Mouse (Mus musculus): Measurements from ENCODE around the gene Klc3. TPM values are rescaled to one million over a fixed set of nuclear protein-coding genes. Genes with fewer than 3 reads are reported as not detected.

Gene Klc3
- 6.5 and 7.5 TPM in 2 replicates for polyA plus RNA-seq (2014; fragmentation: Nextera tagmentation; extraction: Ambion mirVana)

GRCm38 (mm10) chr7:19403731-19404296 is at the start of gene Klc3:
TSS of gene Klc3 (minus strand) at chr7:19404104.
- ATAC-seq (ENCODE audit: insufficient read depth) = peak; percentile 54
- under 1% methylated on average over 62 of the region's 62 CpGs for WGBS
- Histone ChIP-seq H3K4me3 (ENCODE audit: low read depth, low read length) (peak within 1 kb of the TSS; percentile 59), H3K36me3 (ENCODE audit: insufficient read depth) (no peaks in the 10 kb centered on the region), H3K9ac (peak within 1 kb of the TSS; percentile 49), H3K9me3 (ENCODE audit: low read depth, low read length) (peaks cover 4% of the 10 kb centered on the region; the same call in 1 of the 2 replicates), H3K4me2 (peak within 1 kb of the TSS; percentile 96), H3K27ac (ENCODE audit: low read depth) (no peak within 1 kb of the TSS), H3K27me3 (ENCODE audit: insufficient read depth, low read length) (peaks cover 38% of the 10 kb centered on the region), H3K4me1 (ENCODE audit: insufficient read depth) (no peaks in the 10 kb centered on the region)
- TF ChIP-seq CTCF (IDR thresholded peaks at IDR 0.05; ENCODE audit: low read depth) = no peak
- peak; percentile 81 for DNase-seq

DNA sequence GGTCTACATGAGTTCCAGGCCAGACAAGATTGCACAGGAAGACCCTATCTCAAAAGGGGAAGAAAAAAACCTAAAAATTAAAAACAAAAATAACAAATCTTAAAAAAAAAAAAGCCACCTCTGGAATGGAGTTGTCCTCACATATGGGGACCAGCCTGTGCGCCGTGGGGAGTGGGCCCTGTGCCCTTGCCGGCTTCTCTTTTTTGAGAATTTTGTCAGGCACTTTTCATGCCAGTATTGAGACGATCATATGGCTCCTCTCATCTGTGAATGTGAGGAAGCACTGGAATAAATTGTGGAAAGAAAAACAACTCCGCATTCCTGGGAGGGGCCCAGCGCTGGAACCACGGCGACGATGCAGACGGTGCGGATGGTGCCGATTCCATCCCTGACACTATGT is 45.3 kb upstream of the Klc3 start:
- Histone ChIP-seq H3K4me1 (ENCODE audit: insufficient read depth) (no peaks in the 10 kb centered on the region), H3K4me2 (no peak overlapping the region), H3K9me3 (ENCODE audit: low read depth, low read length) (no peaks in the 10 kb centered on the region), H3K36me3 (ENCODE audit: insufficient read depth) (peaks cover 76% of the 10 kb centered on the region), H3K27me3 (ENCODE audit: insufficient read depth, low read length) (no peaks in the 10 kb centered on the region), H3K9ac (no peak overlapping the region), H3K4me3 (ENCODE audit: low read depth, low read length) (no peak overlapping the region), H3K27ac (ENCODE audit: low read depth) (no peak overlapping the region)
- ATAC-seq (ENCODE audit: insufficient read depth) = no peak
- DNase-seq = no peak
- no peak for TF ChIP-seq CTCF (IDR thresholded peaks at IDR 0.05; ENCODE audit: low read depth)
- 72% methylated on average over 12 of the region's 12 CpGs for WGBS

- Histone ChIP-seq H3K27ac (ENCODE audit: low read depth) (no peak overlapping the region), H3K36me3 (ENCODE audit: insufficient read depth) (peaks cover 83% of the 10 kb centered on the region), H3K27me3 (ENCODE audit: insufficient read depth, low read length) (no peaks in the 10 kb centered on the region), H3K9me3 (ENCODE audit: low read depth, low read length) (no peaks in the 10 kb centered on the region), H3K4me2 (no peak overlapping the region), H3K4me3 (ENCODE audit: low read depth, low read length) (no peak overlapping the region), H3K9ac (no peak overlapping the region), H3K4me1 (ENCODE audit: insufficient read depth) (no peaks in the 10 kb centered on the region)
- WGBS = 90% methylated on average over 16 of the region's 16 CpGs
- ATAC-seq (ENCODE audit: insufficient read depth) (no peak), DNase-seq (no peak)
- no peak for TF ChIP-seq CTCF (IDR thresholded peaks at IDR 0.05; ENCODE audit: low read depth)
Observed at GRCm38 (mm10) chr7:19447689-19448088, 43.8 kb upstream of the Klc3 start.

DNA sequence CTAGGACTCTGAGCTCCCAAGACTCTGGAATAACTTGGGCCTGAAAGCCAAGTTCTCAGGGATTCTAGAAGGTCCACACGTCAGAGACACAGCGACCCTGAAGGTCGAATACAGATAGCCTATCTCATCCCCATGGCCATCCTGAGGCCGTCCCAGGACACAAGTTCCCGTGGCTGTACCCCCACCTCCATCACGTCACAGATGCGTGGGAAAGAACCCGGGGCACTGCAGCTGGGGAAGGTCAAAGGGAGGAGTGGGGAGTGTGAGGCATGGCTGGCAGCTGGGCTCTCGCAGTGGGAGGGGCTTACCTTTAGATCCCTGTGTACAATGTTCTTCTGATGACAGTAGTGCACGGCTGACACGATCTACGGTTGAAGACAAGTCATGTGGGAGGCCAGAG is 40.9 kb upstream of the Klc3 start:
- peaks cover 87% of the 10 kb centered on the region for H3K36me3 ChIP-seq (ENCODE audit: insufficient read depth)
- no peak overlapping the region for H3K9ac ChIP-seq
- no peak for DNase-seq
- no peaks in the 10 kb centered on the region for H3K9me3 ChIP-seq (ENCODE audit: low read depth, low read length)
- H3K4me2 ChIP-seq = no peak overlapping the region
- TF ChIP-seq CTCF (IDR thresholded peaks at IDR 0.05; ENCODE audit: low read depth) = no peak
- 71% methylated on average over 12 of the region's 12 CpGs for WGBS
- no peaks in the 10 kb centered on the region for H3K27me3 ChIP-seq (ENCODE audit: insufficient read depth, low read length)
- H3K4me1 ChIP-seq (ENCODE audit: insufficient read depth) = no peaks in the 10 kb centered on the region
- H3K27ac ChIP-seq (ENCODE audit: low read depth) = no peak overlapping the region
- ATAC-seq (ENCODE audit: insufficient read depth) = no peak
- no peak overlapping the region for H3K4me3 ChIP-seq (ENCODE audit: low read depth, low read length)

GRCm38 (mm10) chr7:19443344-19443743 is 39.4 kb upstream of the Klc3 start:
- H3K4me2 ChIP-seq = no peak overlapping the region
- no peak overlapping the region for H3K27ac ChIP-seq (ENCODE audit: low read depth)
- TF ChIP-seq CTCF (IDR thresholded peaks at IDR 0.05; ENCODE audit: low read depth) = peak; percentile 95
- WGBS = 39% methylated on average over 3 of the region's 3 CpGs
- no peaks in the 10 kb centered on the region for H3K27me3 ChIP-seq (ENCODE audit: insufficient read depth, low read length)
- H3K9me3 ChIP-seq (ENCODE audit: low read depth, low read length) = no peaks in the 10 kb centered on the region
- no peak overlapping the region for H3K4me3 ChIP-seq (ENCODE audit: low read depth, low read length)
- DNase-seq = peak; percentile 92
- H3K9ac ChIP-seq = no peak overlapping the region
- H3K36me3 ChIP-seq (ENCODE audit: insufficient read depth) = peaks cover 84% of the 10 kb centered on the region
- ATAC-seq (ENCODE audit: insufficient read depth) = peak; percentile 45; the same call in 1 of the 2 replicates
- H3K4me1 ChIP-seq (ENCODE audit: insufficient read depth) = no peaks in the 10 kb centered on the region

DNA sequence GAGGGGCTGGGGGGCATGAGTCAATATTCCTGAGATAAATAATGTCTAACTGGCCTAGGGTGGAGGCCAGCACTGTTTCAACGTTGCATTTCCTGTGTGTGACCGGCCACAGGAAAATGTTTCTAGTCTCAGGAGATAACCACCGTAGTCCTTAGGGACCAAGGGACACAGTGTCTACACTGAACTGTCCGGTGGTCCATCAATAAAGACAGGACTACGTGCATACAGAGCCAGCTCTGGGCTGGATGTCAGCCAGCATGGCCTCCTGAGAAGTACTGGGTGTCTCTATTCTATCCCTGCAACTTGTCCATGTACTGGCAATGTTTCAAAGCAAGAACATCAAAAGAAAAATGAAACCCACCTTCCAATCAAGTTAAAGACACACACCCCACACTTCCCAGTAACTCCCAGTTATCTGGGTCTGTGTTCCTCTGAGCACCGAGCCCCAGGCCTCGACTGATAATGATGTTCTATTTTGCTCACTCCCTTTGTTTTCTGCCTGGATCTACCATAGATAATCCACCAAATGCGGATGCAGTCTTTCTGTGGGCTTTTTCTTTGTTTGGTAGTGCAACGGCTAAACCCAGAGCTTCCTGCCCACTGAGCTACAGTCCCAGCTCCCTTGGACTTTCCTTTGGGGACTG is 37.7 kb upstream of the Klc3 start:
- peaks cover 83% of the 10 kb centered on the region for H3K36me3 ChIP-seq (ENCODE audit: insufficient read depth)
- no peak for TF ChIP-seq CTCF (IDR thresholded peaks at IDR 0.05; ENCODE audit: low read depth)

GRCm38 (mm10) chr7:19437048-19437447 is 33.1 kb upstream of the Klc3 start:
- Histone ChIP-seq H3K9me3 (ENCODE audit: low read depth, low read length) (no peaks in the 10 kb centered on the region), H3K36me3 (ENCODE audit: insufficient read depth) (peaks cover 89% of the 10 kb centered on the region), H3K9ac (no peak overlapping the region), H3K4me3 (ENCODE audit: low read depth, low read length) (no peak overlapping the region), H3K27me3 (ENCODE audit: insufficient read depth, low read length) (no peaks in the 10 kb centered on the region), H3K4me2 (no peak overlapping the region), H3K27ac (ENCODE audit: low read depth) (no peak overlapping the region), H3K4me1 (ENCODE audit: insufficient read depth) (no peaks in the 10 kb centered on the region)
- 81% methylated on average over 9 of the region's 9 CpGs for WGBS
- TF ChIP-seq CTCF (IDR thresholded peaks at IDR 0.05; ENCODE audit: low read depth) = no peak
- DNase-seq (no peak), ATAC-seq (ENCODE audit: insufficient read depth) (no peak)

More for the DNA sequence above, 37.7 kb upstream of the Klc3 start:
- DNase-seq = no peak
- no peak overlapping the region for H3K27ac ChIP-seq (ENCODE audit: low read depth)
- no peaks in the 10 kb centered on the region for H3K27me3 ChIP-seq (ENCODE audit: insufficient read depth, low read length)
- H3K4me3 ChIP-seq (ENCODE audit: low read depth, low read length) = no peak overlapping the region
- no peaks in the 10 kb centered on the region for H3K4me1 ChIP-seq (ENCODE audit: insufficient read depth)
- no peak for ATAC-seq (ENCODE audit: insufficient read depth)
- no peak overlapping the region for H3K4me2 ChIP-seq
- 75% methylated on average over 9 of the region's 9 CpGs for WGBS
- H3K9me3 ChIP-seq (ENCODE audit: low read depth, low read length) = no peaks in the 10 kb centered on the region
- no peak overlapping the region for H3K9ac ChIP-seq
